Mouse (Mus musculus): ENCODE measurements around the gene Gas2l3. TPM values are rescaled to one million over a fixed set of nuclear protein-coding genes. Genes with fewer than 3 reads are reported as not detected.

Gene Gas2l3
- 18.6 and 19.7 TPM in 2 replicates for polyA plus RNA-seq (2015; fragmentation: Nextera tagmentation; extraction: Ambion mirVana)

DNA sequence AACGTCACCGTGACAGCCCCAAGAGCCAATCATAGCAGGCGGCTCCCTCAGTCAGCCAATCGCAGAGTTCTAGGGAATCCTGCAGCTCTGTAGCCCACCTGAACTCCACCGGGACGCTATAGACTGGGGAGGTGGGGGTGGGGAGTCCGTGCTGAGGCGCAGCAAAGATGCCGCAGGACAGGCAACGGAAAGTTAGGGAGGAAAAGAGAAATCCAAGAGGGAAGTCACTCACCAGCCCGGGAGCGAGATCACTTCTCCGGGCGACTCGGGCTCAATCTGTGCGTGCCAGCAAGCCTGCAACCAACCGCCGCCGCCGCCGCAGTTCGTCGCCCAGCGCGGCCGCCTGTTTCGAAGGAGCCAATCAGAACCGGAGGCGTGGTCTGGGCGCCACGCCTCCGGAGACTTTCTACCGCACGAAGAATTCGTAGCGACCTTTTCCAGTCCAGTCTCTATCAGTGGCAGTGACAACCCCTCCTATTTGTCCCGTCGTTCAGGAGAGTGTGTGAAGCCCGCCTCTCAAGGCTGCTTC, at the start of gene Gas2l3:
Gene Gas2l3 (minus strand): TSS at position 345 of the 529 bp plus-strand sequence.
- Histone ChIP-seq H3K4me2 (peak within 1 kb of the TSS; percentile 86), H3K9me3 (replicated peaks) (no peaks in the 10 kb centered on the region), H3K27ac (no peak within 1 kb of the TSS; the same call in 1 of the 2 replicates), H3K27me3 (peaks cover 13% of the 10 kb centered on the region), H3K4me3 (peak within 1 kb of the TSS; percentile 62), H3K4me1 (peaks cover 18% of the 10 kb centered on the region), H3K36me3 (ENCODE audit: poor library complexity, severe bottlenecking) (no peaks in the 10 kb centered on the region), H3K9ac (peak within 1 kb of the TSS; percentile 72)
- peak; percentile 97 for ATAC-seq
- whole genome bisulfite sequencing: under 1% methylated on average over 39 of the region's 39 CpGs

DNA sequence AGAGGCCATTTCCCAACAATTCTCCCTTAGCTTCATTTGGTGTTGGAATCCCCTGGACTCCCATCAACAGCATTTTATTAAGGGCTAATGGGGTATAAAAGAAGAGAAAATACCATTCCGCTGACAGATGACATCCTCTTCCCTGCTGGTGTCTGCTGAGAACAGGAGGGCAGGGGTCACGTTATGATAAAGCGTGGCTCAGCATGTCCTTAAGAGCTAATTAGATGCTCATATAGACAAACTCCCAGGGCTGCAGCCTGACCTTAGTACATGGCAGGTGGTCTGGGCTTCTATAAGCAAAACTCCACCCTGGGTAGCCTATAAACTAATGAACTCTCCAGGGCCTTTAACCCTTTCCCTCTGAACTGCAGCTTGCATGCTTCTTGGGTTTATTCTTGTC, 47.6 kb upstream of the Gas2l3 start:
- no peak overlapping the region for H3K9ac ChIP-seq
- WGBS: 7% methylated on average over 3 of the region's 3 CpGs
- H3K27ac ChIP-seq: no peak overlapping the region
- 0 out of 2 replicates have a peak, but pooled peaks cover 7% of the 10 kb centered on the region for H3K27me3 ChIP-seq
- ATAC-seq: peak; percentile 40; the same call in 1 of the 2 replicates
- H3K4me2 ChIP-seq: no peak overlapping the region
- no peak overlapping the region for H3K4me3 ChIP-seq
- H3K9me3 ChIP-seq (replicated peaks): no peaks in the 10 kb centered on the region
- peaks cover 10% of the 10 kb centered on the region; the same call in 1 of the 2 replicates for H3K4me1 ChIP-seq
- no peaks in the 10 kb centered on the region for H3K36me3 ChIP-seq (ENCODE audit: poor library complexity, severe bottlenecking)

DNA sequence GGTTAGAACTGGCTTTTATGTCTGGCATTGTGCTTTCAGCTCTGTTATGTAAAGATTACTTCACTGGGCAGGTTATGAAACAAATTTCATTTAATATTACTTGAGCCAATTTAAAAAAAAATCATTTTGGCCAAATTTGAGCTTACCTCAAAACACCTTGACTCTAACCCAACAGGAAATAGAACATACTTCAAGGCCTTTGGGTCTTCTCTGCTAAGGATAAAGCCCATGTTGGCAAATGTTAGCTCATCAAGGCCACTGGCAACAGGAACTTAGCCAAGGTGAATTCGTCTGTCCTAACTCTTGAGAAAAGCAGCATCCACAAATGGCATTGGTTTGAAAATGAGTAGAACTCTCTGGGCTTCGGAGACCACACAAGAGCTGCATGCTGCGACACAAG, 46.5 kb upstream of the Gas2l3 start:
- WGBS: 82% methylated on average over 3 of the region's 3 CpGs
- no peak for ATAC-seq
- no peak overlapping the region for H3K9ac ChIP-seq

DNA sequence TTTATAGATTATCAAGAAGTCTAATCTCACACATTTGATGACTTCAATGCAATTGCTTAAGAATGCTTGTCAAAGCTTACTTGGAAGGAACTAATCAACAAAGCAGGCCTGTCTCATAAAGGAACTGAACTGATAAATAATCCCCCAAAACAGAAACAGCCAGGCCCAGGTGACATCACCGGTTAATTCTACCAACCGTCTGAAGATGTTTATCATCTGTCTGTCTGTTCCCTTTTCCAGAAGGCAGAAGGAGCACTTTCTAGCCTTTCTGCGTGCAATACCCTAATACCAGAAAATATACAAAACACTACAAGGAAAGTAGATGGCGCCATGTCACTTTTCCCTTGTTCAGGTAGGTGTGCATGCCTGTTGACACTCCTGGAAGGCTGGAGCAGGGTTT, 45.7 kb upstream of the Gas2l3 start:
- Histone ChIP-seq H3K9ac (no peak overlapping the region), H3K4me1 (peaks cover 10% of the 10 kb centered on the region; the same call in 1 of the 2 replicates), H3K9me3 (replicated peaks) (no peaks in the 10 kb centered on the region), H3K27me3 (0 out of 2 replicates have a peak, but pooled peaks cover 7% of the 10 kb centered on the region), H3K4me2 (no peak overlapping the region), H3K36me3 (ENCODE audit: poor library complexity, severe bottlenecking) (no peaks in the 10 kb centered on the region), H3K27ac (no peak overlapping the region), H3K4me3 (no peak overlapping the region)
- ATAC-seq: no peak
- 79% methylated on average over 4 of the region's 4 CpGs for WGBS

More for the DNA sequence above, 46.5 kb upstream of the Gas2l3 start:
- H3K36me3 ChIP-seq (ENCODE audit: poor library complexity, severe bottlenecking): no peaks in the 10 kb centered on the region
- no peak overlapping the region for H3K4me3 ChIP-seq
- H3K9me3 ChIP-seq (replicated peaks): no peaks in the 10 kb centered on the region
- H3K27ac ChIP-seq: no peak overlapping the region
- H3K27me3 ChIP-seq: 0 out of 2 replicates have a peak, but pooled peaks cover 7% of the 10 kb centered on the region
- H3K4me1 ChIP-seq: peaks cover 10% of the 10 kb centered on the region; the same call in 1 of the 2 replicates
- H3K4me2 ChIP-seq: no peak overlapping the region

DNA sequence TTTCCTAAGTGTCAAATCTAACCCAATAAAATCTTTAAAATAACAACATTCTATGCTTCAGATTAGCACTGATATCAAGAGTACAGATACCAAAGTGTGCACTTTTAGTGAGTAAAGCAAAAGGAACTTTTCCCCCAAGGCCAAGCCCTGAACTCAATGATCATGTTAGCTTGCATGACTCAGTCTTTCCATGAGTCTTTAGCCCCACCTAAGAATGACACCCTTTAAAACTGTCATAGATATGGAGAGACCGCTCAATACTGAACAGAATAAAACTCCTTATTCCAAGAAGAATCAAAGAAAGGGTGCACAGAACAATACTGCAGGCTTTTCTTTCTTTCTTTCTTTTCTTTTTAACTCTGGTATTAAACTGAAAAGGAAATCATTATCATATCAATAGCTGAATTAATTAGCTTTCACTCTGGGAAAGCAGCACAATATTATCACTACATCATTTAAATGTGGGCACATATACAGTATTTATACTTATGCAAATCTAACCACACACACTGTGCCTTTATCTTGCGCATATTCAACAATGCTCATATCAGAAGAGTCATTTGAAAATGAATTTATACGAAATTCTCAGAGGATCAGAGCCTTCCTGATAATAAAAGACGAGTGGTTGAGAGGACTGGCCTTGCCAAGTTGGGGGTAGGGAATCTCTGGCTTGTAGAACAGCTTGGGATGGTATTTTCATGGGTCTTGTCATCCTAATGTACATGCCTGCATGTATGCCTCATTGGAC, 43.4 kb upstream of the Gas2l3 start:
- H3K27me3 ChIP-seq: 0 out of 2 replicates have a peak, but pooled peaks cover 2% of the 10 kb centered on the region
- no peaks in the 10 kb centered on the region for H3K36me3 ChIP-seq (ENCODE audit: poor library complexity, severe bottlenecking)
- no peak overlapping the region for H3K4me2 ChIP-seq
- WGBS: 12% methylated on average over 4 of the region's 4 CpGs
- ATAC-seq: peak; percentile 89
- H3K9me3 ChIP-seq (replicated peaks): no peaks in the 10 kb centered on the region
- H3K27ac ChIP-seq: peak overlapping the region; percentile 14; the same call in 1 of the 2 replicates
- H3K4me1 ChIP-seq: peaks cover 15% of the 10 kb centered on the region; the same call in 1 of the 2 replicates
- no peak overlapping the region for H3K4me3 ChIP-seq
- H3K9ac ChIP-seq: no peak overlapping the region

DNA sequence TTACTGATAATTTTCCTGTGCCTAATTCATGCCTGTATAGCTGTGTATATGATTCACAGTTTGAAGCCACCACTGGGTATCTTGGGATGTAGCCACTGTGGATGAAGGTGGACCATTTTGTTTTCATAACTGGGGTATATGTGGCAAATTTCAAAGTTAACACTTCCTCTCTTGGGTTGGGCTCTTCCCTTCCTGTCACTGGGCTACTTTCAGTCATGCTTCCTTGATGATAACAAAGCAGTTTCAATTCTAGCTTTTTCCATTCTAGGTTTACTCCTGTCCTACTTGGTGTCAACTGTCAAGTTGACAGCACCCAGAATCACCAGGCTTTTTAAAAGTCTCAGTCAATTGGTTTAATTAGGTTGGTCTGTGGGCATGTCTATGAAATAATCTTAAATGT, 41.1 kb upstream of the Gas2l3 start:
- H3K4me2 ChIP-seq: no peak overlapping the region
- peaks cover 21% of the 10 kb centered on the region for H3K4me1 ChIP-seq
- no peaks in the 10 kb centered on the region for H3K9me3 ChIP-seq (replicated peaks)
- no peak overlapping the region for H3K4me3 ChIP-seq
- 0 out of 2 replicates have a peak, but pooled peaks cover 2% of the 10 kb centered on the region for H3K27me3 ChIP-seq
- ATAC-seq: no peak
- H3K9ac ChIP-seq: no peak overlapping the region
- H3K36me3 ChIP-seq (ENCODE audit: poor library complexity, severe bottlenecking): no peaks in the 10 kb centered on the region
- H3K27ac ChIP-seq: no peak overlapping the region

DNA sequence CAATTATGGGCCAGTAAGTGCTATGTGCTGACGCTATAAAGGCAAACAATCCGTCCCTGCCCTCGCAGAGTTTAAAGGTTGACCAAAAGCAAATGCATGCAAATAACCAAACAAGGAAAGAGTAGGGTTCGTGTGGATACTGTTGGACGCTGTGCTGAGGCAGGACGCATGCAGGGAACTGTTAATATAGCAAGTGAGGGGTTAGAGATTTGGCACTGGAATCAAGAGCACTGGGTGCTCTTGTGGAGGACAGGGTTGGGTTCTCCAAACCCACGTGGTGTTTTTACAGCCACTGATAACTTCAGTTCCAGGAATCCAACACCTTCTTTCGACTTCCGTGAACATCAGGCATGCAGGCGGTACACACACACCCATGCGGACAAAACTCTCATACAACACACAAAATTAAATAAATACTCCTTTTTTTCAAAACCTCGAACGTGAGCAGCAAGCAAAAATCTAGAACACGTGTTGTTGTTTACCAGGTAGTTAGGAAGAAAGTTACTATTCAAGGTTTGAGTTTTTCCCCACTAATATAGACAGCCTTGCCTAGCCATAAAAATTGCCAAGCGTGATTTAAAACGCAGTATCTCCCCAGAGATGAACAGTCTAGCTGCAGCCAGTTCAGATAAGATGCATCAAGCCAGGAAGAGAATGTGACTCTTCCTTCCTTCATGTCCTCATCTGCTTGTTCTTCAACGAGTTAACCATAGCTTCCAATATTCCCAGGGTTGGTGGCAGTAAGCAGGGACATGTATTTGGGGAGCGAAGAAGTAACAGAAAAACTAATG, 40.2 kb upstream of the Gas2l3 start:
- no peaks in the 10 kb centered on the region for H3K9me3 ChIP-seq (replicated peaks)
- H3K4me1 ChIP-seq: peaks cover 21% of the 10 kb centered on the region
- WGBS: 91% methylated on average over 18 of the region's 18 CpGs
- H3K27me3 ChIP-seq: no peaks in the 10 kb centered on the region
- no peak overlapping the region for H3K4me2 ChIP-seq
- H3K9ac ChIP-seq: no peak overlapping the region
- no peaks in the 10 kb centered on the region for H3K36me3 ChIP-seq (ENCODE audit: poor library complexity, severe bottlenecking)
- no peak overlapping the region for H3K4me3 ChIP-seq
- H3K27ac ChIP-seq: no peak overlapping the region
- no peak for ATAC-seq

DNA sequence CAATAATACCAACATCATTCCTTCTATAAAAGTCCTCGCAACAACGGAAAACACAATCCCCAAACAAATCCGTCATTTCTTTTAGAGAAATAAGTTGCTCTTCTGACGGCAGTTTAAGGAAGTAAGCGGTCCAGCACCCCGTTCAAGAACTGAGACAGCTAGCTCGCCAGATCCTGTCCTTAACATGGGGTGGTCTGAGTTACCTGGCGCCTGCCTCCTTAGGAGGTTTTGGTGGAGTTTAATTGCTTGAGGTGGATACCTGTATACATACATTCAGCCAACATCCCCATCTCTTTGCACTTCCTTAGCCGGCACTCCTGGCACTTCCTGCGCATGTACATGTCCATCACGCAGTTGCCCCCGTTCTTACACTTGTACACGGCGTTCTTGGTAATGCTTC, 39.3 kb upstream of the Gas2l3 start:
- ATAC-seq: no peak
- 81% methylated on average over 14 of the region's 14 CpGs for WGBS

DNA sequence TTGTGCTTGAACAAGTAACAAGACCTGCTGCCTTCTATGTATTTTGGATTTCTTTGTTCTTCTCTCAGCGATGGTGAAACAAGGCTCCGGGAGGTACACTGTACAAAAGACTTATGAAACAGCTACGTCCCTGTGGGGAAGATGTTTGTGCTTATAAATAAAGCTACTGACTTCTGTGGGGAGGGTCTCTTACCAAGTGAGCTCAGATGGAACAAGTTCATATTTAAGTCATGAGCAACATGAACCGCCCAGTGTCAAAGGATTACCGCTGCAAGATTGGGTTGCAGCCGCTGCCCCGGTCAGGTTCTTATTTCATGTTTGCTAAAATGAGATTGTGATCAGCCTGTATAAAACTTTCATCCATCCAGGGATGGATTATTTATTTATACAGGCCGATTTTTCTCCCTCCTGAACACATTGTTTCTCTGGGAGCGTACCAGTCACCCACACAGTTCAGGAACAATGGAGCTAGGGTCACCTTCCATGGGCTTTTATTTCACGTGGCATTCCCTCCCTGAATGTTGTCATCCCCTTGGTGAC, 38.4 kb upstream of the Gas2l3 start:
- ATAC-seq: no peak

More for the DNA sequence above, 39.3 kb upstream of the Gas2l3 start:
- Histone ChIP-seq H3K27ac (no peak overlapping the region), H3K36me3 (ENCODE audit: poor library complexity, severe bottlenecking) (no peaks in the 10 kb centered on the region), H3K4me3 (no peak overlapping the region), H3K4me2 (no peak overlapping the region), H3K27me3 (no peaks in the 10 kb centered on the region), H3K9ac (no peak overlapping the region), H3K9me3 (replicated peaks) (no peaks in the 10 kb centered on the region), H3K4me1 (peaks cover 21% of the 10 kb centered on the region)

DNA sequence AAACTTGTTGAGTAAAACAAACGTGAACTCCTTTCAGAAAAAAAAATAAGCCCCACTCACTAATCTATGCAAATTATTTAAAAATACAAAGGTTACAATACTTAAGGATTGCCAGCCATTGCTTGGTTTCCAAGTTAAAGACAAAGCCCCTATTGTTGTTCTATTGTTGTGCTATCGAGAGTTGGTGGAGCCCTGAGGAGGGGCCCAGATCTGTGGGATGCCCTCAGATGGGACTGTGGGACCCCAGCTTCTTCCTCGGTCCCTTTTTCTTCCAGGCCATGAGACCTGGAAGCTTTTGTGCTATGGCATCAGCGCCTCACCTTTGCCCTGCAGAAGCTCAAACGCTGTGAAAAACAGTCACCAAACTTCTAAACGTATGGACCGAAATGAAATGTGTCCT, 37.9 kb upstream of the Gas2l3 start:
- Histone ChIP-seq H3K9me3 (replicated peaks) (no peaks in the 10 kb centered on the region), H3K27me3 (no peaks in the 10 kb centered on the region), H3K9ac (no peak overlapping the region), H3K36me3 (ENCODE audit: poor library complexity, severe bottlenecking) (no peaks in the 10 kb centered on the region), H3K4me1 (peaks cover 11% of the 10 kb centered on the region), H3K4me2 (peak overlapping the region; percentile 22; the same call in 1 of the 2 replicates), H3K4me3 (no peak overlapping the region), H3K27ac (no peak overlapping the region)
- no peak for ATAC-seq
- WGBS: 22% methylated on average over 7 of the region's 7 CpGs

More for the DNA sequence above, 38.4 kb upstream of the Gas2l3 start:
- H3K36me3 ChIP-seq (ENCODE audit: poor library complexity, severe bottlenecking): no peaks in the 10 kb centered on the region
- no peak overlapping the region for H3K27ac ChIP-seq
- H3K9me3 ChIP-seq (replicated peaks): no peaks in the 10 kb centered on the region
- peaks cover 15% of the 10 kb centered on the region for H3K4me1 ChIP-seq
- H3K4me2 ChIP-seq: peak overlapping the region; percentile 17
- H3K9ac ChIP-seq: no peak overlapping the region
- H3K4me3 ChIP-seq: no peak overlapping the region
- WGBS: 18% methylated on average over 10 of the region's 10 CpGs
- H3K27me3 ChIP-seq: no peaks in the 10 kb centered on the region

DNA sequence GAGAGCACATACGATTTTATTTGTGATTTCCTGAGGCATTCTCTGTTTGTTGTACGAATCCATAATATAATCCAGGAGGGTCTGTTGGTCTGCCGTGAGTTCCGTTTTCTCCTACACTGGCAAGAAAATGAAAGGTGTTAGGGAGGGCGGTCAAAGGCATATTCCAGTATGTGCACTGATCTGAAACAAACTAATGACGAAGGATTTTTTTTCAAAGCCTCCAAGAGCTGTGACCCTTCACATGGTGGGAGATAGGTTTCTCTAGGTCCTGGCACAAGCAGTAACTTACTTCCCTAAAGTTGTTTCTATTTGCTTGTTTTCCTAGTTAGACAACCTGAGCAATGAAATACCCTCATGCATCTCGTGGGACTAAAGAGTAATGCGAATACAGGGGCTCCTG, 35.0 kb upstream of the Gas2l3 start:
- Histone ChIP-seq H3K9ac (no peak overlapping the region), H3K27me3 (no peaks in the 10 kb centered on the region), H3K36me3 (ENCODE audit: poor library complexity, severe bottlenecking) (no peaks in the 10 kb centered on the region), H3K4me3 (no peak overlapping the region), H3K27ac (no peak overlapping the region), H3K4me2 (no peak overlapping the region), H3K9me3 (replicated peaks) (no peaks in the 10 kb centered on the region), H3K4me1 (peaks cover 11% of the 10 kb centered on the region)
- ATAC-seq: no peak
- WGBS: 89% methylated on average over 8 of the region's 8 CpGs
